Mouse (Mus musculus) hematopoietic stem cell, adult 5-6 weeks (primary cell): ENCODE results near the gene Tmem199. TPM values are rescaled to one million over a fixed set of nuclear protein-coding genes. Genes with fewer than 3 reads are reported as not detected.
A peak's percentile ranks its signal among the peaks of the same experiment; 100 is the strongest.
"Not testable (repeated sequence)": the region's sequence is repeated elsewhere in the genome, so short reads cannot be mapped to it uniquely, and the experiment has no call there.

ENCODE experiments used
- ATAC-seq, 2 experiments: fragments of 125-278 bp in 1 of 2; replicated peaks in 1 of 2; 2 replicates each; pipeline ENCODE4 v1.8.0; 2016 to 2017; ENCODE audit warnings: inconsistent platforms in 2 of 2, mild to moderate bottlenecking in 2 of 2, moderate number of reproducible peaks in 2 of 2, low read depth in 1 of 2, moderate TSS enrichment in 1 of 2; ENCODE audit not compliant: low FRiP score in 2 of 2, poor library complexity in 2 of 2, severe bottlenecking in 2 of 2, insufficient read depth in 1 of 2, low TSS enrichment in 1 of 2
- total RNA-seq: library from RNA; stranded (forward); fragments of 172-1452, 232-1000 nt; gene quantifications from 2 replicates; pipeline ENCODE4 v1.2.3, GENCODE M21; 2017

The Tmem199 gene
- total RNA-seq, 1 experiment from 2014 or later = 27.9 TPM

DNA sequence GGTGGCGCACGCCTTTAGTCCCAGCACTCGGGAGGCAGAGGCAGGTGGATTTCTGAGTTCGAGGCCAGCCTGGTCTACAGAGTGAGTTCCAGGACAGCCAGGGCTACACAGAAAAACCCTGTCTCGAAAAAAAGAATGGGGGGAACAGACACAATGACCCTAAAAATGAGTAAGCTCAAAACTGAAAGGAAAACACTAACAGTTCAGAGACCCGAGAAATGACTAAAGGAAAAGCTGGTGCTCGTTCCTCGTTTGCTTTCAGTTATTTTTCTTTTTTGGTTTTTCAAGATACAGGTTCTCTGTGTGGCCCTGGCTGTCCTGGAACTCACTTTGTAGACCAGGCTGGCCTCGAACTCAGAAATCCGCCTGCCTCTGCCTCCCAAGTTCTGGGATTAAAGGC is 19.5 kb upstream of the Tmem199 start:
- not testable (repeated sequence) for ATAC-seq

GRCm38 (mm10) chr11:78531046-78531445 is 19.1 kb upstream of the Tmem199 start:
- ATAC-seq = no peak

DNA sequence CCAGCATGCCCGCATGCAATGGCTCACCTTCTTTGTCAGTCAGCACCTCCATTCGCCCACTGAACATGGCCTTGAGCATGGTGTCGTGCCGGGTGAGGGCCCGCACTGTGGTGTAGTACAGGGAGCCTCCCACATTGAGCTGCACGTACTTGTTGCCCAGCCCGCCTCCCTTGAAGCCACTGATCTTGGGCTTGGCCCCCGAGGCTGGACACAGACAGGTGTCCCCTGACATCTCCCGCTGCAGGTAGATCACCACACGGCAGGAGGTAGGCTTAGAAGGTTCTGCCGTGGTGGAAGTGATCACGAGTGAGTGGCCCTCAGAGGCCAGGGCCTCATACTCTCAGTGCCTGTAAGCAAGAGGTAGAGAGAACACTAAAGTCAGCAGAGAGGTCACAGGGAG is 18.0 kb upstream of the Tmem199 start:
- ATAC-seq = no peak

- ATAC-seq = no peak
Measured at GRCm38 (mm10) chr11:78528714-78529113, 16.7 kb upstream of the Tmem199 start.

GRCm38 (mm10) chr11:78524838-78525237 is 12.9 kb upstream of the Tmem199 start:
- ATAC-seq = no peak

DNA sequence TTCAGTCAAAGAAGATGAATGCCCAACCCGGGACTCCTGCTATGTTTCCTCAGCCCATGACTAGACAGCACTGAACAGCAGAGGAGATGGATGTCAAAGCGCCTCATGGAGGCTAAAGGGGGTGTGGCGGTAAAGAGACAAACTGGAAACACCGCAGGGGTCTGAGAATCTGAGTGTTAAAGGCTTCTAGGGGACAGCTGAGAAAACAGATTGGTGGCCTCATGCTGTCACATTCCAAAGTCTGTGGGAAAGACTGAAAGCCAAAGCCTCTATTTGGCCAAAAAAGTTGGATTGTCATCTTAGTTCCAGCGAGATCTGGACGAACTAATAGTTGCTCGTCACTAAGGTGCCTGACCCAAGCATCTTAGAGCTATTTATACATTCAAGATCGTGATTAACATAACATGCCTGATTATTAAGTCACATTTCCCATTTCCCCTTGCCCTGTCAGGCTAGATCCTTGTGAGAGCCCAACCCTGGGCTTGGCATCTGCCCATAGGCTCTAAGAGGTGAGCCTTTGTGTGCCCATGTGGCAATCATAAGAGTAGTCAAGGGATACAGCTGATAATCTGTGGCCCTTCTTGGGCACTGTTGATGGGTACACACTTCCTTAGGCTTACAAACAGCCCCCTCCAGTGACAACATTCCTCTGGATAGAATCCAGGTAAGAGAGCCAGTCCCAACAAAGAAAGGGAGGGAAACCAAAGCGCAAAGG is 11.4 kb upstream of the Tmem199 start:
- ATAC-seq = no peak

DNA sequence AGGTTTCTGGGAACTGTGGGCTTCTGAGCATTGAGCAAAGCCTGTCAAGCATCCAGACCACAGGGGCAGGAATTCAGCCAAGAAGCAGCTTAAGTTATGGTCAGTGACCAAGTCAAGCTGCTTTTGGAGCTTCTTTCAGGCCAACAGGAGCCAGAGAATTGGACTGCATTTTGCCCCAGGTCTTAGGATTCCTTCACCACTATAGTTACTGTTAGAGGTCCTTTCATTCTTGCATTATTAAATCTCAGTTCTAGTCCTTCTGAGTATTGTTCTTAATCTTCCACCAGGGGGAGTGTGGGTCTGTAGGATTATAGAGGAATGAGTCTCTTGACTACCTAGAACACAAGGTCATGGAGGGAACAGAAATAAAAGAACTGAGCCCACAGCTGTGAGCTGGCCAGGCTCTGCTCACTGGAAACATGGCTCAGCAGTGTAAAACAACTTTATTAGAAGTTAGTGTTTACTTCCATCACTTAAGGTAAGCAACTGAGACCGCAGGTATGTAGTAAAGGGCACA is 10.6 kb upstream of the Tmem199 start:
- ATAC-seq = peak in 1 of 2 experiments; percentile 46; a peak in 1 of 4 replicates

DNA sequence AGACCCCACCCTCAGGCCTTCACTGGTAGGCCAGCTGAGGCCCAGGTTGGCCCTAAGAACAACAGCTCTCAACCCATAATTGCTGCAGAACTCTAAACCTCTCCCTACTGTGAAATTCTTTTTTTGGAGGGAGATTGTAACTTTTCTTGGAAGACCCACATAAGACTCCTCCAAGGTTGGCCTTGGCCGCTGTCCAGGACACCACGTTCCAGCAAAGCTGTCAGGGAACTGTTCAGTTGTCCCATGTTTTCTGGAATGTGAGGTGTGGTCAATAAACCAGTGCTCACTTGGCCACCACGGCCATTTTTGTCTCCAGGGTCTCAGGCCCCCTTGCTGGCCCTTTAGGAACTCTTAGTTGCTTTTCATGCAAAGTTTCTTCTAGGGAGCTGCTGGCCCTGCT is 9.9 kb upstream of the Tmem199 start:
- ATAC-seq = no peak

GRCm38 (mm10) chr11:78518931-78519330 is 7.0 kb upstream of the Tmem199 start:
- no peak for ATAC-seq

- no peak for ATAC-seq
Measured at GRCm38 (mm10) chr11:78515549-78516325, 3.8 kb upstream of the Tmem199 start.

- ATAC-seq = no peak
Measured at GRCm38 (mm10) chr11:78513106-78513790, 1.3 kb upstream of the Tmem199 start.

GRCm38 (mm10) chr11:78509148-78509547 is 2.8 kb downstream of the Tmem199 start:
- no peak for ATAC-seq

DNA sequence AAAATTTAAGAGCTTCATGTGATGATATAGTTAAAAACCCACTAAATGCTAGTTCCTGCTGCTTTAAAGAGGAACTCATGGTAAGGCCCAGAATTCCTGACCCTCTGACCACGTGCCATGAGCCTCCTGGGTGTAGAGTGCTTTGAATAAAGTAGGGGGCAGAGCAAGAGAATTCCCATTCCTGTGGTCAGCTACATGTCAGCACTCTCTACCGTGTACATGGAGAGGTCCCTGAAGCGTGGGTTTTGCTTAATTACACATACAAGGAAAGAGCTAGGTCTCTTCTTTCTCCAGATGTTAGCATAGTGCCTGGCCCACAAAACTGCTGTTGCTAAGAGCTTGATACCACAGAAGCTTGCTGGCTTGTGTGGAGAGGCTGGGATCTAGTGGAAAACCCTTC is 6.5 kb downstream of the Tmem199 start:
- no peak for ATAC-seq

DNA sequence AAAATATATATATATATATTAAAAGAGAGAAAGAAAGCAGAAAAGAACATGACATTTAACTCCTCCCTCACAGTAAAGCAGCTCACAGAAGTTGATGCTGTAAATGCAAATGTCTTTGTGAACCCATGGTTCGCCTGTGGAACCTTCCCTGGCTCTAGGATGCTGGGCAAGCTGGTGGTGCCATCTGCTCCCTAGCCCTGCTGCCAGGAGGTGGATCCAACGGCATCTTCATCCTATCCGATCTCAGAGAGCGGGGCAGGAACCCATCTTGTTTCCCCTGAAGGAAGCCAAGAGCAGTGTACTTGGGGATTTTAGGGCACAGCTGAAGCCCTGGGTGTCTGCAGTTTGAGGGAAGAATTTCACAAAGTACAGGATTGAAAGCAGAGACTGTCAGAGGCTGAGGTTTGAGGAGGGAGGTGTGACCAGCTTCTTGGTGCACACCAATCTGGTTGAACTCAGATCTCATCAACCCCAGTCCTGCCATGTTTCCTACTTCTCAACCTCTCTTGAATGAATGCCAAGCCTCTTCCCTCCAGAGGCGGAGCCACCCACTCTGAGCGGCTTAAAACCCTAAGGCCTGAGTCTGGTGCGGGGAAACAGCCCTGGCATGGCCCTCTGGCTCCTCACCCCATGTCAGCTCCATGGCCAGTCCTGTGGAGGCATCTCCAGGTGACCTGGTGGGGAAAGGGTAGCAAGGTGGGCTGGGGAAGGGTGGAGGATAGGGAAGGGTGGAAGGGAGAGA is 8.9 kb downstream of the Tmem199 start, which contains the start of gene Sebox:
Gene Sebox, plus strand, starts transcription at position 539 of the 742 bp plus-strand sequence.
- ATAC-seq = 0 out of 4 replicates have a peak, but pooled peaks of 1 of the 2 experiments have one; percentile 17

DNA sequence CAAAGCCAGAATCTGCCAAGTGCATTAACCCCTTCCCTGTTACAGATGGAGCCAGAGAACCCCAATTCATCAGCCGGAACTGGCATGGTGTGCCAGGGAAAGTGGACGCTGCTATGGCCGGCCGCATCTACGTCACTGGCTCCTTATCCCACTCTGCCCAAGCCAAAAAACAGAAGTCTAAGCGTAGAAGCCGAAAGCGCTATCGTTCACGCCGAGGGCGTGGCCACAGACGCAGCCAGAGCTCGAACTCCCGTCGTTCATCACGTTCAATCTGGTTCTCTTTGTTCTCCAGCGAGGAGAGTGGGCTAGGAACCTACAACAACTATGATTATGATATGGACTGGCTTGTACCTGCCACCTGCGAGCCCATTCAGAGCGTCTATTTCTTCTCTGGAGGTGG is 10.4 kb downstream of the Tmem199 start:
- no peak for ATAC-seq

- ATAC-seq = no peak
Measured at GRCm38 (mm10) chr11:78500623-78501202, 11.3 kb downstream of the Tmem199 start.

- ATAC-seq = no peak
Measured at GRCm38 (mm10) chr11:78499543-78499942, 12.4 kb downstream of the Tmem199 start.
